Mouse (Mus musculus): ENCODE measurements around the gene Rdh12. TPM values are rescaled to one million over a fixed set of nuclear protein-coding genes. Genes with fewer than 3 reads are reported as not detected.
"Not testable (repeated sequence)": the region's sequence is repeated elsewhere in the genome, so short reads cannot be mapped to it uniquely, and the experiment has no call there.

Rdh12 gene
- total and polyA plus RNA-seq, 3 experiments: 6.3 to 11.0 (median 6.5) TPM

DNA sequence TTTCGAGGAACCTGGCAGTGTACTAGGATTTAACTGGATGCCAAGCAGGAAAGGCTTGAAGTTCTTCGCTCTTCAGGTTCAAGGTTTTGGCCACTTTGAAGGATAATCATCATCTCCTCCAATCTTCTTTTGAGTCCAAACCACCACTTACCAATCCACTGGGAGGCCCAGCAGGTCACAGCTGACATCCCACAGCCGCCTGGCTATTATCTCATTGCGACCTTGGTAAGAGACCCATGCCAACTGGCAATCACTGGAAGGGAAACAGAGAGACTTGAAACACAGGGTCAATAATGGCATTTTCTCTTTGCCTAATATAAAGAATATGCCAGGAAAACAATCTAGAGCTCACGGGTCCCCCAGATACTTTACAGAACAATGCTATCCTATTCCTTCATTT, 32.7 kb upstream of the Rdh12 start:
- H3K4me2 ChIP-seq (ENCODE audit: insufficient read depth, low read depth, poor library complexity, severe bottlenecking): no peak overlapping the region
- in situ Hi-C loops (cut with MboI; ENCODE audit: low pct_ligation_motif_present, low pct_unique_long_range_greater_than_20kb, low sequenced_read_pairs): no loop called here
- H3K4me1 ChIP-seq (ENCODE audit: control insufficient read depth in 1 of 2, insufficient read depth in 2 of 2): peaks cover 0 to 6% of the 10 kb centered on the region in 2 experiments; a peak in 2 of 4 replicates
- dilution Hi-C loops (cut with MboI; ENCODE audit: extremely low pct_ligation_motif_present, extremely low pct_unique_long_range_greater_than_20kb, low sequenced_read_pairs): no loop called here
- no peaks in the 10 kb centered on the region for H3K9me3 ChIP-seq (replicated peaks; ENCODE audit: low read length)
- no peaks in the 10 kb centered on the region for H3K27me3 ChIP-seq (replicated peaks)
- no peak overlapping the region for H3K27ac ChIP-seq (ENCODE audit: insufficient read depth, low read depth)
- H3K4me3 ChIP-seq (replicated peaks in 1 of 3; ENCODE audit: low read depth in 2 of 3, low read length in 2 of 3, poor library complexity in 1 of 3): no peak overlapping the region
- no peak for TF ChIP-seq ELF1 (IDR thresholded peaks at IDR 0.05; ENCODE audit: low read depth, low read length)
- no peak for TF ChIP-seq GABPA (IDR thresholded peaks at IDR 0.05; ENCODE audit: insufficient replicate concordance, low read depth, low read length)
- TF ChIP-seq MXI1 (IDR thresholded peaks at IDR 0.05; ENCODE audit: low read depth, low read length): no peak
- TF ChIP-seq NELFE (IDR thresholded peaks at IDR 0.05; ENCODE audit: low read depth, low read length): no peak
- TF ChIP-seq CHD1 (IDR thresholded peaks at IDR 0.05; ENCODE audit: low read depth, low read length): no peak
- no peak for TF ChIP-seq TBP (conservative IDR thresholded peaks at IDR 0.05; ENCODE audit: low read depth, low read length)
- TF ChIP-seq USF2 (conservative IDR thresholded peaks at IDR 0.05; ENCODE audit: low read depth, low read length): no peak
- TF ChIP-seq POLR2AphosphoS2 (IDR thresholded peaks at IDR 0.05; ENCODE audit: low read depth, low read length): no peak
- no peak for TF ChIP-seq ZMIZ1 (IDR thresholded peaks at IDR 0.05; ENCODE audit: low read depth, low read length)
- TF ChIP-seq BHLHE40 (IDR thresholded peaks at IDR 0.05; ENCODE audit: low read depth, low read length): no peak
- TF ChIP-seq ZNF384 (IDR thresholded peaks at IDR 0.05; ENCODE audit: low read depth, low read length): no peak
- no peak for TF ChIP-seq JUND (conservative IDR thresholded peaks at IDR 0.05; ENCODE audit: low read depth, low read length)
- TF ChIP-seq PAX5 (IDR thresholded peaks at IDR 0.05; ENCODE audit: low read length): no peak
- no peak for TF ChIP-seq ZC3H11A (IDR thresholded peaks at IDR 0.05; ENCODE audit: low read depth, low read length)
- no peak for TF ChIP-seq SMC3 (IDR thresholded peaks at IDR 0.05; ENCODE audit: low read depth, low read length)
- no peak for TF ChIP-seq CHD2 (IDR thresholded peaks at IDR 0.05; ENCODE audit: low read length)
- TF ChIP-seq RAD21 (IDR thresholded peaks at IDR 0.05; ENCODE audit: low read depth, low read length): no peak
- TF ChIP-seq EP300 (IDR thresholded peaks at IDR 0.05; ENCODE audit: low read length): no peak
- no peak overlapping the region for H3K9ac ChIP-seq (ENCODE audit: insufficient read depth, low read depth)
- no peak for DNase-seq (ENCODE audit: extremely low read depth)
- peaks cover 34 to 68% of the 10 kb centered on the region in 2 experiments for H3K36me3 ChIP-seq (replicated peaks in 1 of 2; ENCODE audit: control insufficient read depth in 1 of 2, insufficient read depth in 1 of 2, low read length in 1 of 2)
- H3K79me2 ChIP-seq (replicated peaks; ENCODE audit: control insufficient read depth, extremely low read depth, insufficient read depth, poor library complexity, severe bottlenecking): peaks cover 8% of the 10 kb centered on the region

DNA sequence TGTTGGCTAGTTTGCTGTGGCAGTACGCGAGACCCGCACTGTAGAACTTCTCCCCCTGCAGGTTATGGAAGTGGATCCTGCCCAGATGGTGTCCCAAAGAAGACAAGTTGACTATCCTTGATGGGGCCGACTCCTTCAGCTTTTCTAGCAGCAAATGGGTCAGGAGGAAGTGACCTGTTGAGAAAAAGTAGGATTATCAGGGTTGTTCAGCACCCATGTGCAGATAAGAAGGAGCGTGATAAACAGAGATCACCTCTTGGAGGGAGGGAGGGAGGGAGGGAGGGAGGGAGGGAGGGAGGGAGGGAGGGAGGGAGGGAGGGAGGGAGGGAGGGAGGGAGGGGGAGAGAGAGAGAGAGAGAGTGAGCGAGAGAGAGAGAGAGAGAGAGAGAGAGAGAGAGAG, 23.6 kb upstream of the Rdh12 start:
- H3K27me3 ChIP-seq (replicated peaks); H3K79me2 ChIP-seq (replicated peaks; ENCODE audit: control insufficient read depth, extremely low read depth, insufficient read depth, poor library complexity, severe bottlenecking); dilution Hi-C loops (cut with MboI; ENCODE audit: extremely low pct_ligation_motif_present, extremely low pct_unique_long_range_greater_than_20kb, low sequenced_read_pairs); H3K4me2 ChIP-seq (ENCODE audit: insufficient read depth, low read depth, poor library complexity, severe bottlenecking); H3K9ac ChIP-seq (ENCODE audit: insufficient read depth, low read depth); H3K9me3 ChIP-seq (replicated peaks; ENCODE audit: low read length); H3K4me3 ChIP-seq (replicated peaks in 1 of 3; ENCODE audit: low read depth in 2 of 3, low read length in 2 of 3, poor library complexity in 1 of 3); DNase-seq (ENCODE audit: extremely low read depth); in situ Hi-C loops (cut with MboI; ENCODE audit: low pct_ligation_motif_present, low pct_unique_long_range_greater_than_20kb, low sequenced_read_pairs); H3K27ac ChIP-seq (ENCODE audit: insufficient read depth, low read depth): not testable (repeated sequence)
- Histone ChIP-seq H3K36me3 (replicated peaks in 1 of 2; ENCODE audit: control insufficient read depth in 1 of 2, insufficient read depth in 1 of 2, low read length in 1 of 2) (peaks cover 62 to 87% of the 10 kb centered on the region in 2 experiments), H3K4me1 (ENCODE audit: control insufficient read depth in 1 of 2, insufficient read depth in 2 of 2) (peaks cover 0 to 41% of the 10 kb centered on the region in 2 experiments; a peak in 2 of 4 replicates)
